Mouse (Mus musculus): Measurements from ENCODE around the gene Rxra. TPM values are rescaled to one million over a fixed set of nuclear protein-coding genes. Genes with fewer than 3 reads are reported as not detected.

The Rxra gene
- polyA plus RNA-seq, 1 experiment: 7.0 TPM

DNA sequence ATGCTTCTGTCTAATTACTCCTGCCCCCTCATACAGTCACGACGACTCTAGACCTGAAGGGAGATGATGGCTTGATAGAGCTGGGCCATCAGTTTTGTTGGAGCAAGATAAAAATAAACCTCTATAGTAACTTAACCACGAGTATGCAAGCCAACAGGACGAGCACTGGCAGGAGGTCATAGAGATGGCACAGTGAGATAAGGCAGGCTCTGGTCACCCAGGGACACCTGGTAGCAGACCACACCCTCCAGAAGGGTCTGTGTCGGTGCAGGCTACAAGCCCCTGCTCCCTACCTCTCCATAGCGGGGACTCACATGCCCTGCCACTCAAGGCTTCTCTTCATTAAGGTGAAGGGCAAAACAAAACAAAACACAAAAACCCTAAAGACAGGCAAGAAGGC is 102.0 kb downstream of the Rxra start:
- no peak overlapping the region for H3K4me3 ChIP-seq (replicated peaks)
- no peaks in the 10 kb centered on the region for H3K4me1 ChIP-seq
- H3K27me3 ChIP-seq (replicated peaks): peaks cover 65% of the 10 kb centered on the region
- no peaks in the 10 kb centered on the region for H3K36me3 ChIP-seq (replicated peaks; ENCODE audit: low read length)
- TF ChIP-seq GATA1 (IDR thresholded peaks at IDR 0.05; ENCODE audit: borderline replicate concordance, low read length): no peak; the same call in 2 of the 3 replicates
- H3K9me3 ChIP-seq: peaks cover 10% of the 10 kb centered on the region

DNA sequence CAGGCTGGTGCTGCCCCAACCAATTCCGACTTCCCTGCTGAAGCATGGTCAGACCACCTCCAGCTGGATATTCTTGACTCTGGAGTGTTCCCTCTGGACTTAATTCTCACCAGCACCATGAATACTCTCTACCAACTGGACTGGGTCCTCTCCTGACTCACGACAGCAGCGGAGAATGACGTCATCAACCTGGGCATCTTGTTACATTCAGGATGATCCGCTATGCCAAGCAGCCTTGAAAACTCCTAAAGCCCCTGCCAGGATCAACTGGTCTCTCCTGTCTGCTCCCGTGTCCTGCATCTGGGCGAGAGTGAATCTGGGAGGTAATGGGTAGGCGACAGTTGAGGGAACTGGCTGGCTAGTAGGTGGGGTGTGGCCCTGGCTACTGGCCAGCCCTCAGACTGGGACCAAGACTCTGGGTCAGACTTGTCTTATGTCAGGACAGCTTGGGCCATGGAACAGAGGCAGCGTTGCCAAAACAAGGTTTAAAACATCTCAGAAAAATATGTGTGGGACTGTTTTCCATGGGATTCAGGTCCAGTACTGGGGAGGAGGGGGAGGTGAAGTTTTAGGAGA is 103.1 kb downstream of the Rxra start:
- no peak for TF ChIP-seq GATA1 (IDR thresholded peaks at IDR 0.05; ENCODE audit: borderline replicate concordance, low read length)
- no peak for TF ChIP-seq FLI1 (IDR thresholded peaks at IDR 0.05; ENCODE audit: low read length)
- Histone ChIP-seq H3K4me3 (replicated peaks) (no peak overlapping the region), H3K27me3 (replicated peaks) (peaks cover 59% of the 10 kb centered on the region), H3K36me3 (replicated peaks; ENCODE audit: low read length) (no peaks in the 10 kb centered on the region), H3K9me3 (peaks cover 19% of the 10 kb centered on the region), H3K4me1 (peaks cover 2% of the 10 kb centered on the region)

DNA sequence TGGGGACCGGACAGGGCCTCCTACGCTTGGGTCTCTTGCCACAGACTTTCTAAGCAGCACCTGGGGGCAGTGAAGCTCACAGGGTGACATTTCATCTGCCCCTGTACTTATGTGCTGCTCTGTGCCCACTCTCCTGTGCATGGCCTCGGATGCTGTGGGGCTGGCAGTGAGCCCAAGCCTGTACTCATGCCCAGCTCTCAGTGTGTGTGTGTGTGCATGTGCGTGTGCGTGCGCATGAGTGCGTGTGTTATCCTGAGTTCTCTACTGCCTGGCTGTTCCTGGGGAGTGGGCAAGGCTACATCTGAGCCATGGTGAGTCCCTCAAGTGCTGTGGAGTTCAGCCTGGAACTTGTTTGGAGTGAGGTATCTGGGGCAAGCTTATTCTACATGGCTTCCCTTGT is 103.9 kb downstream of the Rxra start:
- TF ChIP-seq FLI1 (IDR thresholded peaks at IDR 0.05; ENCODE audit: low read length) (no peak), GATA1 (IDR thresholded peaks at IDR 0.05; ENCODE audit: borderline replicate concordance, low read length) (no peak)
- Histone ChIP-seq H3K36me3 (replicated peaks; ENCODE audit: low read length) (no peaks in the 10 kb centered on the region), H3K9me3 (peaks cover 19% of the 10 kb centered on the region), H3K4me1 (peaks cover 10% of the 10 kb centered on the region), H3K27me3 (replicated peaks) (peaks cover 55% of the 10 kb centered on the region), H3K4me3 (replicated peaks) (peak overlapping the region; percentile 50)

DNA sequence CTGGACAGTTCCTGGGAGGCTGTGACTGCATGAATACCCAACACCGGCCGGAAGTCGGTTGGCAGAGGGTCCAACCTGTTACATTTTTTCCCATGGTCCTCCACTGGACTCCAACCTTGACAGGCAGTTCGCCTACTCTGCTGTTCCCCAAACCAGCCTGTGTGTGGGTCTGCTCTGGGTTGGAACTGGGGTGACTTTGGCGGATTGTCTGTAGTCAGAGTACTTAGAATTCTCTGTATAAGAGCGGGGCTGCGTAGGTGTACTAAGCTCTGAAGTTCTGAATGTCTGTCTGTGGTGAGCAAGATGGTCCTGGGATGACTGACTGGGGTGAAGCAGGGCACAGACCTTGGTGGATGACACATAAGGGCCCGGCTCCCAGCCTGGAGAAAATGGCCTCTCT is 109.1 kb downstream of the Rxra start:
- H3K4me3 ChIP-seq (replicated peaks): no peak overlapping the region
- peaks cover 48% of the 10 kb centered on the region for H3K27me3 ChIP-seq (replicated peaks)
- peaks cover 19% of the 10 kb centered on the region for H3K9me3 ChIP-seq
- H3K4me1 ChIP-seq: peaks cover 14% of the 10 kb centered on the region
- no peak for TF ChIP-seq FLI1 (IDR thresholded peaks at IDR 0.05; ENCODE audit: low read length)
- no peaks in the 10 kb centered on the region for H3K36me3 ChIP-seq (replicated peaks; ENCODE audit: low read length)

DNA sequence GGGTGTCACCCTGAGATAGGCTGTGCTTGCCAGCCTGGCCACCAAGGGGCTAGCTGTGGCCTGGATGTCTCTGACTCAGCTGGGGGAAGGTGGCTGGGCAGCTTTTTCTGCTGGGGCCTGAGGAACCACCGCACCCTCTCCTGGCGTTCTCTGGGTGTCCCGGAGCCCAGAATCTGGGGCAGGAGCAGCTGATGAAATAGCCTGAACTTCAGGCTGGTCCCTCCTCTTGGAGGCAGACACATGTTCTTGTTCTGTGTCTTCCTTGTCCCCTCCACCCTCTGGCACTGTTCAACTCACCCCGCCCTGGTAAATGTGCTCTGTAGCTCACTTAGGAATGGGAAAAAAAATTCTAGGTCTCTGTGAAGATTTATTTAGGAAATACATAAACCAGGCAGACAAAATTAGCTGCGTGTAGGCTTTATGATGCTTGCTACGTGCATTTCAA is 109.8 kb downstream of the Rxra start:
- Histone ChIP-seq H3K4me1 (peaks cover 14% of the 10 kb centered on the region), H3K27me3 (replicated peaks) (peaks cover 43% of the 10 kb centered on the region), H3K9me3 (peaks cover 19% of the 10 kb centered on the region), H3K36me3 (replicated peaks; ENCODE audit: low read length) (no peaks in the 10 kb centered on the region), H3K4me3 (replicated peaks) (no peak overlapping the region)
- no peak for TF ChIP-seq FLI1 (IDR thresholded peaks at IDR 0.05; ENCODE audit: low read length)
- TF ChIP-seq GATA1 (IDR thresholded peaks at IDR 0.05; ENCODE audit: borderline replicate concordance, low read length): no peak

DNA sequence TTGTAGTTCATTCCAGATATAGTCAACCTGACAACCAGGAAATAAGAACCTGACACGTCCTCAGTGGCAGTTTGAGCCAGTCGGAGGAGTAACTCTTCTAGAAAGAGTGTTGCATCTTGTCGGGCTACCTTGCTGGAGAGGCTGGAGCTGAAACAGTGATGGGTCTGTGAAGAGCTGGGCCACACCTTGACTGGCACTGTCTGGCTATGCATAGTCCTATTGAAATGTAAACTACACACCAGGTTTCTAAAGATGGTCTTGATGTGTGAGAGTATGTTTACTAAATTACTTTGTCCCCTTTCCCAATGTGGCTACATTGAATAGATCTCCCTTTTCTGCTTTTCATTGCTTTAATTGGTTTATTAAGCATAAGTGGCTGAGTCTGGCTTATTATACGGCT is 115.3 kb downstream of the Rxra start:
- Histone ChIP-seq H3K4me1 (no peaks in the 10 kb centered on the region), H3K36me3 (replicated peaks; ENCODE audit: low read length) (no peaks in the 10 kb centered on the region), H3K4me3 (replicated peaks) (no peak overlapping the region), H3K27me3 (replicated peaks) (peaks cover 40% of the 10 kb centered on the region), H3K9me3 (no peaks in the 10 kb centered on the region)
- TF ChIP-seq GATA1 (IDR thresholded peaks at IDR 0.05; ENCODE audit: borderline replicate concordance, low read length) (no peak), FLI1 (IDR thresholded peaks at IDR 0.05; ENCODE audit: low read length) (no peak)

DNA sequence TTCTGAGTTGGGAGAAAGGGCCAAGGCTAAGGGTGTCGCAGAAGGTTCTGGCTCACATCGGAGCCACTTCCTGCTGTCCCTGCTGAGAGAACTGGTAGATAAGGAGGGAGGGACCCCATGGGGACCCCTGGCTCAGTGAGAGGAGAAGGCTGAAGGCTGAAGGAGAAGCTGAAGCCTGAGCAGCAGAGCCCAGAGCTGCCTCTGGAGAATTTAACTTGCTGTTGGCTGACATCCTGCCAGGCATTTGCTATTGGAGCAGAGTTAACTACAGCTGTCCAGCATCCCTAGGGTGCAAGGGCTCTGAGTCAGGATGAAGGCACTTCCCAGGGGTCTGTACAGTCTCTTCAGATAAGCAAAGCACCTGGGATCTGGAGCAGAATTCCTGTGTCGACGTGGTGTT is 122.8 kb downstream of the Rxra start:
- Histone ChIP-seq H3K4me1 (no peaks in the 10 kb centered on the region), H3K36me3 (replicated peaks; ENCODE audit: low read length) (no peaks in the 10 kb centered on the region), H3K4me3 (replicated peaks) (no peak overlapping the region), H3K9me3 (no peaks in the 10 kb centered on the region), H3K27me3 (replicated peaks) (peaks cover 52% of the 10 kb centered on the region)
- TF ChIP-seq GATA1 (IDR thresholded peaks at IDR 0.05; ENCODE audit: borderline replicate concordance, low read length): no peak
- TF ChIP-seq FLI1 (IDR thresholded peaks at IDR 0.05; ENCODE audit: low read length): no peak

DNA sequence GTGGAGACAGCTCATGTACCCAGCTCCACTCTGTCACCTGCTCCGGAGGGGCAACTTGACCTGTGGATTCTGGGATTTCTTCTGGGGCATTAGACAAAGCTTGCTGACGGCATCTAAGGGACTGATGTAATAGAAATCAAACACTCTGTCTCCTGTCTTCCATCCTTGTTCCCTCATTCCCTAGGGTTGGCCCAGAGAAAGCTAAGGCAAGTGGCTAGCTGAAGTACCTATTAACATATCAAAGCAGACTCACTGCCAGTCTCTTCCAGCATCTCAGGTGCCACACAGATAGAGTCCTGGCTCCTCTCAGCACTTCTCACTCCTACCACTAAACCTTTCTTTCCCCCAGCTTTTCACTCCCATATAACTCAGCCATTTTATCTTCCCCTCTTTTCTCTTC is 124.8 kb downstream of the Rxra start:
- H3K9me3 ChIP-seq: no peaks in the 10 kb centered on the region
- TF ChIP-seq FLI1 (IDR thresholded peaks at IDR 0.05; ENCODE audit: low read length): no peak
- TF ChIP-seq GATA1 (IDR thresholded peaks at IDR 0.05; ENCODE audit: borderline replicate concordance, low read length): no peak
- no peaks in the 10 kb centered on the region for H3K36me3 ChIP-seq (replicated peaks; ENCODE audit: low read length)
- no peaks in the 10 kb centered on the region for H3K4me1 ChIP-seq
- H3K4me3 ChIP-seq (replicated peaks): no peak overlapping the region
- H3K27me3 ChIP-seq (replicated peaks): peaks cover 44% of the 10 kb centered on the region

DNA sequence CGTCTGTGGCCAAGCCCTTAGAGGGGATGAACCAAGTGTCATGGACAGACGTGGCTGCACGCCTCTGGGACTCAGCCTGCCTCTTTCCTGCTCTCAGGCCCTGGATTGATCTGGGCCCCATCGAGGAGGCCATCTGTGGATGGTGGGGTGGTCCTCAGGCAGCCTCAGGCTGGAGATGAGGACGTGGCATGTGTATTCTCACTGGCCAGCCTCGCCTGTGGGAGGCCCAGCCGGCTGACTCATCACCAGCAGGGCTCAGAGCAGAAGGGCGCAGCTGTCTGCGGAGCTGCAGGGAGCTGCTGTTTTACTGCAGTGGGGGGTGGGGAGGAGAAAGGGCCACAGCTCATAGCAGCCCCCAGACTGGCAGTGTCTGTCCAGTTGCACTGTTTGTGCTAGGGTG is 126.3 kb downstream of the Rxra start:
- H3K27me3 ChIP-seq (replicated peaks): peaks cover 43% of the 10 kb centered on the region
- TF ChIP-seq GATA1 (IDR thresholded peaks at IDR 0.05; ENCODE audit: borderline replicate concordance, low read length) (no peak), FLI1 (IDR thresholded peaks at IDR 0.05; ENCODE audit: low read length) (no peak)
- H3K4me3 ChIP-seq (replicated peaks): no peak overlapping the region
- H3K4me1 ChIP-seq: no peaks in the 10 kb centered on the region
- no peaks in the 10 kb centered on the region for H3K36me3 ChIP-seq (replicated peaks; ENCODE audit: low read length)
- H3K9me3 ChIP-seq: no peaks in the 10 kb centered on the region

DNA sequence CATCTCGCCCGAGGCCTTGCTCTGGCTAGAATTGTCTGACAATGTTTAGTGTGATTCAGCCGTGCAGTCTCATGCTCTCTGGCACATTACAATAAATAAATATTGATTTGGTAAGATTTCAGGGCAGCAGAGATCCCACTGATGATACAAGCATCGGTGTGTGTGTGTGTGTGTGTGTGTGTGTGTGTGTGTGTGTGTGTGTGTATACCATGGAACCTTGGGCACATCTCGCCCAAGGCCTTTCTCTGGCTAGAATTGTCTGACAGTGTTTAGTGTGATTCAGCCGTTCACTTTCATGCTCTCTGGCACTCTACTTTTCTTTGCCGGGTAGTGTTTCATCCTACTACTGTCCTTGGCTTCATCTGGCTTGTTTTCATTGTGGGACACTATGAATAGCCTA is 130.5 kb downstream of the Rxra start:
- Histone ChIP-seq H3K4me3 (replicated peaks) (no peak overlapping the region), H3K4me1 (no peaks in the 10 kb centered on the region), H3K36me3 (replicated peaks; ENCODE audit: low read length) (no peaks in the 10 kb centered on the region), H3K9me3 (peaks cover 5% of the 10 kb centered on the region), H3K27me3 (replicated peaks) (peaks cover 24% of the 10 kb centered on the region)
- TF ChIP-seq GATA1 (IDR thresholded peaks at IDR 0.05; ENCODE audit: borderline replicate concordance, low read length) (no peak), FLI1 (IDR thresholded peaks at IDR 0.05; ENCODE audit: low read length) (no peak)

DNA sequence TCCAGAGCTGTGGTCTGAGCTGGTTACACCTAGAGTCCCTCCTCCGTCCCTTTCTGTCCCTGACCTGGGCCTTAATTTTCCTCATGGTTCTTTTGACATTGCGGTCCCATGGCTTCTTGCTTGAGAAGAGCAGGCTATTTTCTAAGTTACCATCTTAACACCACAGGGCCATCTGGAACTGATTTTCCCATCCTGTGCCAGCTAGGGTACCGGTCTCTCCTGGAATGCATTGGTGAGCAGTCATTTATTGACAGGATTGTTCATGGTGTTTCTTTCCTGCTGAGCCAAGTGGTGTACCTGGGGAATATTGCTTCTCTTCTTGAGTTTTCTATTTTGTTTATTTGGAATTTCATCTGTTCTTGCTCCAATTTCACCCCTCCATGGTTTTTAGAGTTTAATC is 131.4 kb downstream of the Rxra start:
- peaks cover 7% of the 10 kb centered on the region for H3K9me3 ChIP-seq
- peaks cover 15% of the 10 kb centered on the region for H3K27me3 ChIP-seq (replicated peaks)
- no peak for TF ChIP-seq FLI1 (IDR thresholded peaks at IDR 0.05; ENCODE audit: low read length)
- no peak for TF ChIP-seq GATA1 (IDR thresholded peaks at IDR 0.05; ENCODE audit: borderline replicate concordance, low read length)
- no peaks in the 10 kb centered on the region for H3K4me1 ChIP-seq
- no peak overlapping the region for H3K4me3 ChIP-seq (replicated peaks)
- no peaks in the 10 kb centered on the region for H3K36me3 ChIP-seq (replicated peaks; ENCODE audit: low read length)

All from megakaryocyte, embryonic 14.5 days (primary cell).